Mouse (Mus musculus) spleen, embryonic (tissue): Measurements from ENCODE around the gene Itgb7.

Source experiments
- CTCF ChIA-PET: fragments of 350-600 bp; sonication (Branson Sonifier 250); formaldehyde crosslinking; loops from one replicate; lab custom pipeline; 2022; lab: Charles Lee

Itgb7 gene

GRCm38 (mm10) chr15:102249251-102249691 lies 17.5 kb upstream of the Itgb7 start:
- CTCF ChIA-PET, result interaction anchor here (0.7 kb wide), 1 partner anchor 1831 kb away, joined by 3 read pairs; no protein-coding TSS in a partner anchor

- CTCF ChIA-PET, result no interaction called here
Measured at GRCm38 (mm10) chr15:102248812-102249191, 17.1 kb upstream of the Itgb7 start.

DNA sequence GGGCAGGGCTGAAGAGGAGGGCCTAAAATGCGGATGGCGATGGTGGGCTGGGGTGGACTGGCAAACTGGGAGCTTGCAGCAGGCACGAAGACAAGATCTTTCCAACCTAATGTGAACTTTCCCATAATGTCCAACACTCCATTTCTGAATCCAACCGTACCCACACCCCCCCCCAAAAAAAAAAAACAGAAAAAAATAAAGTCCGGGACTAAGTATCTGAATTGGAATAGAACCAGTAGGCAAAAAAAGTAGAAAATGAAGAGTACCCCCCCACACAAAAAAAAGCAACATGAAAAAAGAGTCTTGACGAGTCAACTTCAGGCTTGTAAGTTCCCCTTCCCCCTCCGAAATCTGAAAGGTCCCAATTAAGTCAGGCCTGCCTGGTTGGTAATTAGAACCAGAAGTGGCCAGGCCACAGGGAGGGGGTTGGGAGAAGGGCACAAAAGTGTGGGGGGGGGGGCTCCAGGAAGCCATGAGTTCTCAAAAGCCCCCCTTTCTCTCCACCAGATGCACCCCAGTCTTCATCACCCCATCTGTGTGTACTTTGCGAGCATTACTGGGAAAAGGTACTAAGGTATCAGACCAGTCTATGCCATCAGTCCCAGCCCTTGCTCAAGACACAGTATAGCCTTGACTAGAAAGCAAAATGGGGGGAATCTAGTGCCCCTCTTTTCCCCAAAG lies 16.5 kb upstream of the Itgb7 start:
- CTCF ChIA-PET, result interaction anchor here (0.7 kb wide), 2 partner anchors 10 to 135 kb away, joined by 4 to 16 read pairs; no protein-coding TSS in a partner anchor

GRCm38 (mm10) chr15:102247252-102248130 lies 15.7 kb upstream of the Itgb7 start:
- CTCF ChIA-PET, result interaction anchor here (0.5 to 0.7 kb wide), 5 partner anchors 9 to 379 kb away, joined by 3 to 16 read pairs (median 4); no protein-coding TSS in a partner anchor

DNA sequence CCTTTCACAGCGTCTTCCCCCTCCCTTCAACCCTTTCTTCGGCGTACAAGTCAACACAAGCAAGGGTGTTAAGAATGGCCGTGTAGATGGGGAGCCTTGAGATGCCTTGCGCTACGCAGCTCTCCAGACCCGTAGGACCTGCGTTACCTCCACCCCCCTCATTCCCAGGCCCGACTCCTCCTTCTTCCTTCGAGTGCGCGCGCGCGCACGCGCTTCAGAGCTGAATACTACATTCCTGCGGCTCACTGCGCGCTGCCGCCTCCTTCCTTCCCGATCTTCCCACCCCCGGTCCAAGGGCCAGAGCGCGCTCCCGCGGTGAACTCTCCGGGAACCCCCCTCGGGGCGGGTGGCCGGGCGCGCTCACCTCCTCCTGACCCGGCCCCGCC lies 15.1 kb upstream of the Itgb7 start:
- CTCF ChIA-PET, result interaction anchor here (0.6 to 0.7 kb wide), 2 partner anchors 15 to 71 kb away, joined by 3 to 8 read pairs; no protein-coding TSS in a partner anchor

DNA sequence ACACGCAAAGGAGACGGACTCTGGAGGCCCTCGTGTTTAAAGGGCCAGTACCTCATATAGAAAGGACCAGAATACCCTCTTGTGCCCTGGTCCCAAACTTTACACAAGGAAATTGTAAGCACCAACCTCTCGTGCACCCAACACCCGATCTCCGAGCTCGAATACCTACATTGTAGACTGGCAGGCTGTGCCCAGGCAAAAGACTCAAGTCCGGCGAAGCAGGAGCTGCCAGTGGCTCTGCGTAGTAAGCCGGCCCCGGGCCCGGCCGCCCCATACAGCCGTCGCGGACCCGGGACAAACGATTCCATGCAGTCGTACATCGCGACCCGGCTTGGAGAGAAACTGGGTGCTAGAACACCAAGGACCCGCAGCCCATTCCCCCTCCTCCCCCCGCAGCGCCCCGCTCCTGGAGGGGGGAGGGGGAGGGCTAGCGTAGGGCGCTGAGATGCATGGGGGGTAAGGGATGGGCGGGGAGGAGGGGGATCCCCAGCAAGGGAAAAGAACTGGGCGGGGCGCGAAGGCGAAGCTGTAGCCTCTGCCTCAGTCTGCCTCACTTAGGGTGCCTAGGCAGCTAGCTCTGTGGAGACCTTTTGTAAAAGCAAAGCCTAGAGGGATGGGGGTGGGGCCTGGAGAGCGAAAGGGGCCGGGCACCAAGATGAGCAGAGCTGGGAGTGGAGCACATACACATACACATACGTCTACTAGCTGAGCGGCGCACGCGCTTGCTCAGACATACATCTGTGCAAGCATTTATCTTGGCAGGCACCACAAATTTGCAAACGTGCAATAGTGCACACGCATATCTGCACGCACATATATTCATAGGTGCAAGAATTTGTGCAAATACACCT lies 14.4 kb upstream of the Itgb7 start:
- CTCF ChIA-PET, result interaction anchor here (0.7 to 1.0 kb wide), 4 partner anchors 10 to 72 kb away, joined by 3 to 8 read pairs (median 4); no protein-coding TSS in a partner anchor

- CTCF ChIA-PET, result interaction anchor here (0.7 to 1.0 kb wide), 5 partner anchors 9 to 67 kb away, joined by 3 to 12 read pairs (median 6); no protein-coding TSS in a partner anchor
Measured at GRCm38 (mm10) chr15:102245461-102245881, 13.7 kb upstream of the Itgb7 start.

- CTCF ChIA-PET, result interaction anchor here (0.7 to 1.3 kb wide), 3 partner anchors 20 to 66 kb away, joined by 4 to 12 read pairs (median 8); no protein-coding TSS in a partner anchor
Measured at GRCm38 (mm10) chr15:102244306-102245191, 12.8 kb upstream of the Itgb7 start.

- CTCF ChIA-PET, result interaction anchor here (1.3 kb wide), 1 partner anchor 19 kb away, joined by 4 read pairs; no protein-coding TSS in a partner anchor
Measured at GRCm38 (mm10) chr15:102243229-102244190, 11.8 kb upstream of the Itgb7 start.

DNA sequence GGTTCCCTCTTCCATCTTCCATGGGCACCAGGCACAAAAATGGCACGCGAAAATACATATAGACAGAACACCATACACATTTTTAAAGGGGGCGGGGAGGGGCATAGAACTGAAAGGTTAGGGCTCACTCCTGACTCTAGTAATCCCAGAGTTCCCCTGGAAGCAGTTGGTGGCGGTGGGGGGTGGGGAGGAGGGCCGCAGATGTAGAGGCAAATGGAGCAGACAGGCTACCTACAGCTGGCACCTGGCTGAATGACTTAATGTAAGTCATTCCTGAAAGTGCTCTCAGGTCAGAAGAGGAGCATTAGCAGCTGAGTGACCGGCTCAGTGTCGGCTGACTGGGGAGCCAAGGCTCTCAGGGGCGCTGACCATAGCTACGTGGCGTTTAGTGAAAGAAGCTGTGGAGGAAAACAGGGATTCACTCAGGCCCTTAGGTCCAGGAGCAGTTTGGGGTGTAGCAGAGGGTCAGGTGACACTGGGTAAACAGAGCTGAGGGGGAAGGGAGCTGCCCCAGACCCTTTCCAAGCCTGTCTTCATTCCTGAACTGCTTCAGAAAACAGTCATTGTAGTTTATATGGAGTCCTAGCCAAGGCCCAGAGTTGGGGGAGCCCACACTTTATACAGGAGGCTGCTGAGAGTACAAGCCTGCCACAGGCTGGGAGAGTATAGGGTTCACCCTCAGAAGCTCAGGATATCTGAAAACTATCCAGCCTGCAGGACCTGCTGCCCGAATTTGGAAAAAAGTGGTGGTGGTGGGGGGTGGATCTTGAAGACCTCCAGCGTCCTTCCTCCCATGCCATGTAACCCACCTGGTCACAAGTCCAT lies 10.9 kb upstream of the Itgb7 start:
- CTCF ChIA-PET, result no interaction called here

DNA sequence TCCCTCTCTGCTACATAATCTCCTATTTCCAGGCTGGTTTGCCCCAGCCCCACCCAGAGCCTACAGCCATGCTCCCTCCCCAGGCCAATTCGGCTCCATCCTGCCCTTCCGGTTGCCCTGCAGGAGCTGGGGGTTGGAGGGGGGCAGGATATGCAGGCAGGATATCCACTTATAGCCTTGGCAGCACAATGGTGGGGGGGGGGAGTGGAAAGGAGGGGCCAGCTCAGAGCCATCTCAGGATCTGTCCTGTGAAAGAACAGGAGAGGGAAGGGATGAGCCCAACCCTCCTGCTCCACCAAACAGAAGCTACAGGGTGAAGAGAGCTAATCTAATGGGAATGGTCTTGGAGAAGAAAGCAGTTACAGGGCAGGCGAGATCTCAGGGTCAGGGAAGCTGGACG lies 8.9 kb upstream of the Itgb7 start:
- CTCF ChIA-PET, result interaction anchor here (0.5 to 0.6 kb wide), 2 partner anchors 145 to 490 kb away, joined by 3 to 4 read pairs; no protein-coding TSS in a partner anchor

GRCm38 (mm10) chr15:102239851-102240250 lies 8.1 kb upstream of the Itgb7 start:
- CTCF ChIA-PET, result interaction anchor here (0.6 to 0.8 kb wide), 2 partner anchors 85 to 145 kb away, joined by 3 to 7 read pairs; no protein-coding TSS in a partner anchor

DNA sequence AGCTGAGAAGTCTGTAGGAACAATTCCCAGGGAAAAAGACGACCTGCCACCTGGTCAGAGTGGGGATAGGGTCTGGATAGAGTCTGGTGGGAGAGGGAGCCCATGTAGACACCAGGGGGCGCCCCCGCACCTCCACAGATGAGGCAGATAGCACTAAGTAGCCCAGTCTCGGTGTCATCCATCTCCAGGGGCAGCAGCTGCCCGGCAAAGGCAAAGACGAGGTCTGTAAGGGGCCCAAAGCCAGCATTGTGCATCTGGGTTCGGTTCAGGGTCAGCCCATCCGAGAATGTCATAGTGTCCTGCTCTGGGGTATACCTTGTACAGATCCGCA lies 7.5 kb upstream of the Itgb7 start:
- CTCF ChIA-PET, result interaction anchor here (0.8 kb wide), 1 partner anchor 85 kb away, joined by 7 read pairs; no protein-coding TSS in a partner anchor

- CTCF ChIA-PET, result interaction anchor here (0.6 kb wide), 1 partner anchor 9 kb away, joined by 16 read pairs; no protein-coding TSS in a partner anchor
Measured at GRCm38 (mm10) chr15:102238543-102239259, 7.0 kb upstream of the Itgb7 start.

DNA sequence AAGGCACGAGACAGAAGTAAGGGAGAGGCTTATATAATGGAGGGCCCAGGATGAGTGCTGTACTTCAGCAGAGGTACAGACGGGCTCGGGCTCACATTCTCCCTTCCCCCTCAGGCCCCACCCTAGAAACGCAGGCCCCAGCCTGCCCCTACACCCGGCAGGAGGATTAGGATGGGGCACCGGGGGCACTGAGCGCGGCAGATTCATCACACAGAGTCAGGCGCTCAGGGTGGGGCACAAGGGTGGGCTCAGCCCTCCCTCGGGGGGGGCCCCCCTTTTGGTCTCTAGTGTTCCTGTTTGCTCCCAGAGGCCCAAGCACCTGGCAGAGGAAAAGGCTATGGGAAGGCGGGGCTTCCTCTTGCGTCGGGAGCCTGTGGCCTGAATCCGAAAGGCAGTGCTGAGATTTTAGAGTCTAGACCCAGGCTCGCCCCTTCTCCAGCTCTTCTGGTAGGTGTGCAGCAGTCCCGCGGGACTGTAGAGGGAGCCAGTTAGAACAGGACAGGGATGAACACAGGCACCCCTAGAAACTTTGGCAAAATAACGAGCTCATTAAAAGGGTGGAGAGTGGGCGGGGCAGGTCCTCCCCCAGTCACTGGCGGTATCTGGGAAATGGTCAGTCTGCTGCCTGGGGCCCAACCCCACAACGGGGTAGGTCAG lies 3.8 kb upstream of the Itgb7 start:
- CTCF ChIA-PET, result interaction anchor here (0.5 to 1.6 kb wide), 4 partner anchors 10 to 35 kb away, joined by 3 to 10 read pairs (median 4); no protein-coding TSS in a partner anchor

DNA sequence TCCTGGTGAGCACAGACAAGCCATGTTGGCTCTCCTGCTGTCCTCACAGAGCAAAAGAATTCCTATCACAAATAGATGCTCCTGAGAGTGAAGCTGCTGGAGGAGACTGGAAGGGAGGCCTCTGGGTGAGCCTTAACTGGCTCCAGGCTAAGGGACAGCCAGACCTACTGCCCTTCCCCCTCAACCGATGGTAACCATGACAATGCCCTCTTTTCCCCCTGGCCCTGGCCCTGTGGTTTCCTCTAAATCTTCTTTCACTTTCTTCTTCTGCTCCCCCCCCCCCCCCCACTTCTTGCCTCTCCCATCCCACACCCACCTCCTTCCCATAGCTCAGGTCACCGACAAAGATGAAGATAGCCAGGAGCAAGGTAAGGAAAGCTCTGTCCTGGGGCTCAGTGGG lies 2.2 kb upstream of the Itgb7 start:
- CTCF ChIA-PET, result interaction anchor here (0.7 to 0.8 kb wide), 3 partner anchors 8 to 58 kb away, joined by 3 to 31 read pairs (median 18); no protein-coding TSS in a partner anchor
